Mouse (Mus musculus) MEL (cell line): ENCODE results near the gene Tnfaip1.

Experiments
- E2F4 ChIP-seq: IDR thresholded peaks from 2 replicates; pipeline ENCODE4 v1.6.1; 2011; ENCODE audit warnings: low read depth, low read length, improper control_type of control experiment, borderline replicate concordance
- KAT2A ChIP-seq: conservative IDR thresholded peaks from 2 replicates; pipeline ENCODE4 v1.6.1; 2012; ENCODE audit warnings: low read depth, low read length, improper control_type of control experiment, inconsistent platforms
- USF2 ChIP-seq, 2 experiments: IDR thresholded peaks; 2 replicates each; pipeline ENCODE4 v1.6.1; 2011 to 2012; ENCODE audit warnings: improper control_type of control experiment in 2 of 2, low read length in 2 of 2, borderline replicate concordance in 1 of 2, inconsistent platforms in 1 of 2, low read depth in 1 of 2, mild to moderate bottlenecking in 1 of 2; ENCODE audit not compliant: insufficient read depth in 1 of 2

DNA sequence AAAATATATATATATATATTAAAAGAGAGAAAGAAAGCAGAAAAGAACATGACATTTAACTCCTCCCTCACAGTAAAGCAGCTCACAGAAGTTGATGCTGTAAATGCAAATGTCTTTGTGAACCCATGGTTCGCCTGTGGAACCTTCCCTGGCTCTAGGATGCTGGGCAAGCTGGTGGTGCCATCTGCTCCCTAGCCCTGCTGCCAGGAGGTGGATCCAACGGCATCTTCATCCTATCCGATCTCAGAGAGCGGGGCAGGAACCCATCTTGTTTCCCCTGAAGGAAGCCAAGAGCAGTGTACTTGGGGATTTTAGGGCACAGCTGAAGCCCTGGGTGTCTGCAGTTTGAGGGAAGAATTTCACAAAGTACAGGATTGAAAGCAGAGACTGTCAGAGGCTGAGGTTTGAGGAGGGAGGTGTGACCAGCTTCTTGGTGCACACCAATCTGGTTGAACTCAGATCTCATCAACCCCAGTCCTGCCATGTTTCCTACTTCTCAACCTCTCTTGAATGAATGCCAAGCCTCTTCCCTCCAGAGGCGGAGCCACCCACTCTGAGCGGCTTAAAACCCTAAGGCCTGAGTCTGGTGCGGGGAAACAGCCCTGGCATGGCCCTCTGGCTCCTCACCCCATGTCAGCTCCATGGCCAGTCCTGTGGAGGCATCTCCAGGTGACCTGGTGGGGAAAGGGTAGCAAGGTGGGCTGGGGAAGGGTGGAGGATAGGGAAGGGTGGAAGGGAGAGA is 33.1 kb downstream of the Tnfaip1 start, which contains the start of gene Sebox:
- TF ChIP-seq E2F4 (no peak), USF2 (IDR thresholded peaks at IDR 0.05; ENCODE audit: borderline replicate concordance in 1 of 2, insufficient read depth in 1 of 2, low read depth in 1 of 2, low read length in 2 of 2) (no peak), KAT2A (no peak)
